Mouse (Mus musculus): ENCODE data around the gene Pcdh9. TPM values are rescaled to one million over a fixed set of nuclear protein-coding genes. Genes with fewer than 3 reads are reported as not detected.

Gene Pcdh9
- polyA plus RNA-seq, 1 experiment from 2014 or later: 19.3 TPM

- ATAC-seq (replicated peaks; ENCODE audit: low FRiP score): no peak
- Histone ChIP-seq H3K9ac (no peak overlapping the region), H3K4me2 (no peak overlapping the region), H3K27me3 (no peaks in the 10 kb centered on the region), H3K27ac (no peak overlapping the region), H3K4me3 (replicated peaks) (no peak overlapping the region), H3K9me3 (replicated peaks) (no peaks in the 10 kb centered on the region), H3K36me3 (no peaks in the 10 kb centered on the region), H3K4me1 (no peaks in the 10 kb centered on the region)
- whole genome bisulfite sequencing: 72% methylated on average over 5 of the region's 5 CpGs
These were observed 881.1 kb downstream of the Pcdh9 start for GRCm38 (mm10) chr14:93009147-93010064.

Data from kidney, embryonic 15.5 days (tissue).